Mouse (Mus musculus): ENCODE data around the gene Traf3. TPM values are rescaled to one million over a fixed set of nuclear protein-coding genes. Genes with fewer than 3 reads are reported as not detected.

Gene Traf3
- polyA plus RNA-seq, 1 experiment from 2014 or later, result 23.4 TPM

- Histone ChIP-seq H3K4me3 (0 out of 2 replicates have a peak overlapping the region, but pooled peaks have one; percentile 2), H3K4me1 (peaks cover 36% of the 10 kb centered on the region), H3K27ac (peak overlapping the region; percentile 79), H3K9ac (no peak overlapping the region), H3K9me3 (replicated peaks) (no peaks in the 10 kb centered on the region), H3K36me3 (no peaks in the 10 kb centered on the region), H3K27me3 (no peaks in the 10 kb centered on the region), H3K4me2 (replicated peaks) (peak overlapping the region; percentile 32)
- 60% methylated on average over 16 of the region's 16 CpGs for WGBS
- ATAC-seq (ENCODE audit: low FRiP score), result peak; percentile 26
Observed at GRCm38 (mm10) chr12:111143509-111144063, 22.6 kb upstream of the Traf3 start.

- H3K4me2 ChIP-seq (replicated peaks), result no peak overlapping the region
- H3K9ac ChIP-seq, result no peak overlapping the region
Observed at GRCm38 (mm10) chr12:111144598-111144997, 21.6 kb upstream of the Traf3 start.

GRCm38 (mm10) chr12:111145269-111145668, 20.9 kb upstream of the Traf3 start:
- Histone ChIP-seq H3K36me3 (no peaks in the 10 kb centered on the region), H3K27me3 (no peaks in the 10 kb centered on the region), H3K4me2 (replicated peaks) (no peak overlapping the region), H3K4me1 (peaks cover 36% of the 10 kb centered on the region), H3K9me3 (replicated peaks) (no peaks in the 10 kb centered on the region), H3K9ac (no peak overlapping the region), H3K4me3 (no peak overlapping the region), H3K27ac (peak overlapping the region; percentile 2; the same call in 1 of the 2 replicates)
- 48% methylated on average over 9 of the region's 9 CpGs for WGBS
- ATAC-seq (ENCODE audit: low FRiP score), result no peak

More at GRCm38 (mm10) chr12:111144598-111144997, 21.6 kb upstream of the Traf3 start:
- H3K9me3 ChIP-seq (replicated peaks), result no peaks in the 10 kb centered on the region
- H3K4me3 ChIP-seq, result no peak overlapping the region
- no peak for ATAC-seq (ENCODE audit: low FRiP score)
- H3K27ac ChIP-seq, result peak overlapping the region; percentile 2; the same call in 1 of the 2 replicates
- peaks cover 36% of the 10 kb centered on the region for H3K4me1 ChIP-seq
- no peaks in the 10 kb centered on the region for H3K36me3 ChIP-seq
- WGBS, result 91% methylated on average over 2 of the region's 2 CpGs
- H3K27me3 ChIP-seq, result no peaks in the 10 kb centered on the region

- peaks cover 25% of the 10 kb centered on the region for H3K4me1 ChIP-seq
- H3K4me3 ChIP-seq, result no peak overlapping the region
- H3K27me3 ChIP-seq, result no peaks in the 10 kb centered on the region
- 72% methylated on average over 17 of the region's 17 CpGs for WGBS
- no peaks in the 10 kb centered on the region for H3K9me3 ChIP-seq (replicated peaks)
- no peak overlapping the region for H3K27ac ChIP-seq
- no peak overlapping the region for H3K9ac ChIP-seq
- H3K4me2 ChIP-seq (replicated peaks), result no peak overlapping the region
- H3K36me3 ChIP-seq, result no peaks in the 10 kb centered on the region
- no peak for ATAC-seq (ENCODE audit: low FRiP score)
Observed at GRCm38 (mm10) chr12:111149495-111150235, 16.5 kb upstream of the Traf3 start.

- 15% methylated on average over 6 of the region's 6 CpGs for WGBS
- Histone ChIP-seq H3K9ac (no peak overlapping the region), H3K4me3 (no peak overlapping the region), H3K36me3 (no peaks in the 10 kb centered on the region), H3K27ac (no peak overlapping the region), H3K4me2 (replicated peaks) (no peak overlapping the region), H3K27me3 (no peaks in the 10 kb centered on the region), H3K4me1 (peaks cover 20% of the 10 kb centered on the region), H3K9me3 (replicated peaks) (no peaks in the 10 kb centered on the region)
- ATAC-seq (ENCODE audit: low FRiP score), result no peak
Observed at GRCm38 (mm10) chr12:111150236-111150596, 16.0 kb upstream of the Traf3 start.

- Histone ChIP-seq H3K9me3 (replicated peaks) (no peaks in the 10 kb centered on the region), H3K4me1 (peaks cover 10% of the 10 kb centered on the region; the same call in 1 of the 2 replicates), H3K4me2 (replicated peaks) (no peak overlapping the region), H3K9ac (no peak overlapping the region), H3K4me3 (no peak overlapping the region), H3K27me3 (no peaks in the 10 kb centered on the region), H3K36me3 (no peaks in the 10 kb centered on the region), H3K27ac (no peak overlapping the region)
- 87% methylated on average over 5 of the region's 5 CpGs for WGBS
- ATAC-seq (ENCODE audit: low FRiP score), result no peak
Observed at GRCm38 (mm10) chr12:111151422-111152156, 14.6 kb upstream of the Traf3 start.

- WGBS, result 89% methylated on average over 6 of the region's 6 CpGs
- Histone ChIP-seq H3K4me2 (replicated peaks) (no peak overlapping the region), H3K27ac (no peak overlapping the region)
Observed at GRCm38 (mm10) chr12:111152579-111152978, 13.6 kb upstream of the Traf3 start.

GRCm38 (mm10) chr12:111152981-111153710, 13.0 kb upstream of the Traf3 start:
- WGBS, result 75% methylated on average over 7 of the region's 7 CpGs
- Histone ChIP-seq H3K27me3 (no peaks in the 10 kb centered on the region), H3K9ac (no peak overlapping the region), H3K4me3 (no peak overlapping the region), H3K27ac (no peak overlapping the region), H3K4me1 (peaks cover 6% of the 10 kb centered on the region; the same call in 1 of the 2 replicates), H3K9me3 (replicated peaks) (no peaks in the 10 kb centered on the region), H3K4me2 (replicated peaks) (no peak overlapping the region), H3K36me3 (no peaks in the 10 kb centered on the region)
- ATAC-seq (ENCODE audit: low FRiP score), result no peak

More at GRCm38 (mm10) chr12:111152579-111152978, 13.6 kb upstream of the Traf3 start:
- Histone ChIP-seq H3K9ac (no peak overlapping the region), H3K36me3 (no peaks in the 10 kb centered on the region), H3K4me3 (no peak overlapping the region), H3K9me3 (replicated peaks) (no peaks in the 10 kb centered on the region), H3K27me3 (no peaks in the 10 kb centered on the region), H3K4me1 (peaks cover 6% of the 10 kb centered on the region; the same call in 1 of the 2 replicates)
- no peak for ATAC-seq (ENCODE audit: low FRiP score)

- Histone ChIP-seq H3K4me1 (peaks cover 6% of the 10 kb centered on the region; the same call in 1 of the 2 replicates), H3K4me3 (no peak overlapping the region), H3K27me3 (no peaks in the 10 kb centered on the region), H3K27ac (no peak overlapping the region), H3K4me2 (replicated peaks) (no peak overlapping the region), H3K9ac (no peak overlapping the region), H3K9me3 (replicated peaks) (no peaks in the 10 kb centered on the region), H3K36me3 (no peaks in the 10 kb centered on the region)
- ATAC-seq (ENCODE audit: low FRiP score), result no peak
- WGBS, result 80% methylated on average over 5 of the region's 5 CpGs
Observed at GRCm38 (mm10) chr12:111153946-111154345, 12.2 kb upstream of the Traf3 start.

GRCm38 (mm10) chr12:111154641-111155040, 11.5 kb upstream of the Traf3 start:
- H3K36me3 ChIP-seq, result no peaks in the 10 kb centered on the region
- H3K4me1 ChIP-seq, result peaks cover 6% of the 10 kb centered on the region; the same call in 1 of the 2 replicates
- no peak for ATAC-seq (ENCODE audit: low FRiP score)
- H3K4me2 ChIP-seq (replicated peaks), result no peak overlapping the region
- no peaks in the 10 kb centered on the region for H3K9me3 ChIP-seq (replicated peaks)
- no peak overlapping the region for H3K4me3 ChIP-seq
- no peaks in the 10 kb centered on the region for H3K27me3 ChIP-seq
- WGBS, result 86% methylated on average over 6 of the region's 6 CpGs
- H3K9ac ChIP-seq, result no peak overlapping the region
- no peak overlapping the region for H3K27ac ChIP-seq

- H3K9me3 ChIP-seq (replicated peaks), result no peaks in the 10 kb centered on the region
- no peak overlapping the region for H3K4me3 ChIP-seq
- H3K4me1 ChIP-seq, result peaks cover 6% of the 10 kb centered on the region; the same call in 1 of the 2 replicates
- no peak overlapping the region for H3K9ac ChIP-seq
- H3K4me2 ChIP-seq (replicated peaks), result no peak overlapping the region
- H3K36me3 ChIP-seq, result no peaks in the 10 kb centered on the region
- H3K27me3 ChIP-seq, result no peaks in the 10 kb centered on the region
- WGBS, result 88% methylated on average over 1 of the region's 1 CpGs
- ATAC-seq (ENCODE audit: low FRiP score), result no peak
- H3K27ac ChIP-seq, result no peak overlapping the region
Observed at GRCm38 (mm10) chr12:111155756-111156155, 10.4 kb upstream of the Traf3 start.

All from hindbrain, embryonic 12.5 days (tissue).